Mouse (Mus musculus) spleen, adult 2 months (tissue): ENCODE results near the gene Rptor.

Experiments
- CTCF ChIP-seq: fragments of 200-500 bp; IDR thresholded peaks from 2 replicates; pipeline ENCODE4 v1.5.1; 2011; ENCODE audit warnings: mild to moderate bottlenecking, inconsistent platforms; ENCODE audit not compliant: insufficient read depth, insufficient read length, insufficient replicate concordance; ENCODE audit errors: extremely low read depth
- POLR2A ChIP-seq: fragments of 200-500 bp; IDR thresholded peaks from 2 replicates; pipeline ENCODE4 v1.6.1; 2011; ENCODE audit warnings: low read depth, low read length, inconsistent platforms

- TF ChIP-seq CTCF (no peak), POLR2A (no peak)
Observed at GRCm38 (mm10) chr11:119889966-119890365, 287.3 kb downstream of the Rptor start.
